Mouse (Mus musculus): Measurements from ENCODE around the gene Ano4.

- TF ChIP-seq CTCF (IDR thresholded peaks at IDR 0.05; ENCODE audit: control insufficient read depth, insufficient read depth, insufficient replicate concordance, low read depth, low read length) (no peak), POLR2A (IDR thresholded peaks at IDR 0.05; ENCODE audit: control insufficient read depth, low read depth, low read length) (no peak)
Measured at GRCm38 (mm10) chr10:89253799-89254198, 90.8 kb downstream of the Ano4 start.

Measured in testis, adult 2 months (tissue).